Mouse (Mus musculus) bone marrow, adult 2 months (tissue): ENCODE measurements around the gene Naip2. TPM values are rescaled to one million over a fixed set of nuclear protein-coding genes. Genes with fewer than 3 reads are reported as not detected.
"Not testable (repeated sequence)": the region's sequence is repeated elsewhere in the genome, so short reads cannot be mapped to it uniquely, and the experiment has no call there.

ENCODE experiments used
- H3K27ac ChIP-seq: fragments of 200-500 bp; 2 replicates; pipeline ENCODE4 v1.5.1; 2012; ENCODE audit warnings: low read depth, mild to moderate bottlenecking, control low read depth, inconsistent platforms, low read length; ENCODE audit not compliant: control insufficient read depth, poor library complexity, insufficient read depth
- H3K4me1 ChIP-seq: fragments of 200-500 bp; 2 replicates; pipeline ENCODE4 v1.6.1; 2011; ENCODE audit warnings: low read length; ENCODE audit not compliant: control insufficient read depth, insufficient read depth
- H3K4me3 ChIP-seq: fragments of 200-500 bp; replicated peaks from 2 replicates; pipeline ENCODE3; 2011; ENCODE audit warnings: mild to moderate bottlenecking, low read depth, low read length, control low read depth; ENCODE audit not compliant: control insufficient read depth
- CTCF ChIP-seq: fragments of 200-500 bp; IDR thresholded peaks from 2 replicates; pipeline ENCODE4 v1.5.1; 2011; ENCODE audit warnings: low read length, control low read depth; ENCODE audit not compliant: control insufficient read depth, insufficient read depth
- POLR2A ChIP-seq: fragments of 200-500 bp; IDR thresholded peaks from 2 replicates; pipeline ENCODE4 v1.6.1; 2011; ENCODE audit warnings: low read depth, mild to moderate bottlenecking, control low read depth, low read length, borderline replicate concordance; ENCODE audit not compliant: control insufficient read depth
- WGBS: fragments of 180-500 bp; shearing (Covaris S2); methylation state at CpG from one replicate; pipeline ENCODE4 v1.1.7; 2018; 5-methylcytosine and 5-hydroxymethylcytosine counted together
- polyA plus RNA-seq: library from polyadenylated mRNA; stranded (reverse); fragments of >200 nt; gene quantifications from 2 replicates; pipeline ENCODE4 v1.2.4, GENCODE M21; 2011; ENCODE audit warnings: low replicate concordance; ENCODE audit not compliant: missing spikeins, insufficient read depth, insufficient read length

The Naip2 gene
- polyA plus RNA-seq, 1 experiment = 7.9 TPM

DNA sequence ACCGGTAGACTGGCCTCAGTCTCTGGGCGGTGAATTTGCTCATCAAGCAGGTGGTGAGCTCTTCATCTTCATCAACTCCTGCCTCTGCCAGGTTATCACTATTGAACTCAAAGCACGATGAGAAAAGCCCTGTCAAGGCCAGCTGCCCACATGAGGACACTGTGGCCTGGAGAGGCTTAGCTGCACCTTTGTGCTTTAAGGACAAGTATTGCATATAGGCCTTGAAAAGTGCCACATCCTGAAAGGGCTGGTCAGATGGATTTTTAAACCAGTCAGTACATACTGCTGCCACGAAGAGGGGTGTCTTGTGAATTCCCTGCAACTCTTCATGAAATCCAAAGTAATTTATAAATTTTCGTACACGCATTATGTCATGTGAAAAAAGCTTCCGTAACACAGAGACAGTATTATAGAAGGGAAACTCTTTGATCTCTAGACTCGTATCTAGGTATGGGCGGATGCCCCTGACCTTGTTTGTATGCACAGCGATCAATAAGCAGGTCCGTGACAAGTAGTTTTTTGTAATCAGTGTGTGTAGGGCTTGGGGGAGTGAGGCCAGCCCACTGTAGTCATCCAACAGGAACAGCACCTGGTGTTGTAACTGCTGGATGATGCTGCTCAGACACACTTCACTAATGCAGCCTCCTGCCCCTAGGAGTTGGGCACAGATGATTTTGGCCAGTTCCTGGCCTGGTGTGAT is 40.6 kb downstream of the Naip2 start:
- 84% methylated on average over 11 of the region's 11 CpGs for WGBS
- not testable (repeated sequence) for H3K27ac ChIP-seq, H3K4me3 ChIP-seq, H3K4me1 ChIP-seq

DNA sequence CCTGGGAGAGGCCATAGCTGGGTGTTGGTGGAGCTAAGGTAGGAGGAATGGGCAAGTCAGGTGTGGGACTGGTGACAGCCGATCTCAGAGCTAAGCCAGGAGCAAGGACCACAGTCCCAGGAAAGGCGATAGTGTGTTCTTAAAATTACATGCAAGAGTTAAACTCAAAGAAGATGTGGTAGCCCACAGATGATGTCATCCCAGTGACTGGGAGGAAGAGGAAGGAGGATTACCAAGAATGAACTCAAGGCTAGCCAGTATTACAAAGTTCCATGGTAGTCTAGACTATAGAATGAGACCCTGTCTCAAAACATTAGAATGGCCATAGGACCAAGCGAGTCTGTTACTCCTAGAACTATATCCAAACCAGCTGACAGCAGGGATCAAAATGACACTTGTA is 45.3 kb downstream of the Naip2 start:
- no peak overlapping the region for H3K4me3 ChIP-seq
- H3K27ac ChIP-seq = peak overlapping the region; percentile 19; the same call in 1 of the 2 replicates
- no peaks in the 10 kb centered on the region; the same call in 1 of the 2 replicates for H3K4me1 ChIP-seq
- WGBS = 76% methylated on average over 3 of the region's 3 CpGs
- TF ChIP-seq POLR2A = no peak
- TF ChIP-seq CTCF = no peak

DNA sequence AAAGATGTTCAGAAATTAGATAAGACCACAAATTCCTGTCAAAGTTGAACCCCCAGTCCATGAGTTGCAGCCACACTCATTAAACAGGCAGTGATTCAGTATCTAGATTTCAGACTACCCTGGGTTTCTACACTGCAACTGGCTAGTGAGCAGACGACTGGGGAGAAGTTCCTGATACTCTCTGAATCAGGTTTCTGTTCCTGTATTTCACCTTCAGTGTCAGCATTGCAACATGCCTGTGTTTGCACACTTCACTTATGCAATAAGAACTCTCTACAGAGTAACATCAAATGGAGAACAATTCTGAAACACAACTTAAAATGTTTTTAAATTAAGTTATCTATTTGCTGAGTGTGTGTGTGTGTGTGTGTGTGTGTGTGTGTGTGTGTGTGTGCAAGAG is 49.2 kb downstream of the Naip2 start:
- 15% methylated on average over 1 of the region's 1 CpGs for WGBS
- H3K4me1 ChIP-seq = peaks cover 3% of the 10 kb centered on the region; the same call in 1 of the 2 replicates
- H3K27ac ChIP-seq = no peak overlapping the region; the same call in 1 of the 2 replicates
- H3K4me3 ChIP-seq = no peak overlapping the region
- TF ChIP-seq CTCF (no peak), POLR2A (no peak)

DNA sequence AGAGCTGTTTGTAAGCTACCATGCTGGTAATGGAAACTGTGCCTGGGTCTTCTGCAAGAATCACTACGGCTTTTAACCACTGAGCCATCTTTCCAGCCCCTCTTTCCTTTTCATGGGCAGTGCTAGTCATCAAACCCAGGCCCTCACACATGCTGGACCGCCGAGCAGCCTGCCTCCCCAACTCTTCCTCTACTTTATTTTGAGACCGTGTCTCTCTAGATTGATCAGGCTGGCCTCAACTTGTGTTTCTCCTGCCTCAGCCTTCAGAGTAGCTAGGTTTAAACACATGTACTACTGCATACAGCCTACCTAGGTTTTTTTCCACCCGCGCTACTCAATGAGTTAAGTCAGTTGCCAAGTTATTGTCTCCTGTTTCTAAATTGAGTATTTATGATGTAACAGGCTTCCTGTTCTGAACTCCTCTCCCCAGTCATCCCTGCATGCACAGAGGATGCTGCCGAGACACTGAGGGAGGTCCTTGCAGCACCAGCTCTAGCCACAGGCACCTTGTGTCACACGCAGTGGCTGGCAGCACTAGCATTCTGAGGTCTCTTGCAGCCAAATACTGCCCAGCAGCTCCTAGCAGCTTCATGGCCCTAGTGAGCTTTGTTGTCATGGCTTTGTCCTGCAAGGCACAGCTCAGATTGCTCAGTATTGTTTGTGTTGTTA is 60.1 kb downstream of the Naip2 start:
- no peak overlapping the region for H3K4me3 ChIP-seq
- no peaks in the 10 kb centered on the region; the same call in 1 of the 2 replicates for H3K4me1 ChIP-seq
- 48% methylated on average over 8 of the region's 8 CpGs for WGBS
- peak overlapping the region; percentile 65; the same call in 1 of the 2 replicates for H3K27ac ChIP-seq
- no peak for TF ChIP-seq POLR2A
- TF ChIP-seq CTCF = no peak

DNA sequence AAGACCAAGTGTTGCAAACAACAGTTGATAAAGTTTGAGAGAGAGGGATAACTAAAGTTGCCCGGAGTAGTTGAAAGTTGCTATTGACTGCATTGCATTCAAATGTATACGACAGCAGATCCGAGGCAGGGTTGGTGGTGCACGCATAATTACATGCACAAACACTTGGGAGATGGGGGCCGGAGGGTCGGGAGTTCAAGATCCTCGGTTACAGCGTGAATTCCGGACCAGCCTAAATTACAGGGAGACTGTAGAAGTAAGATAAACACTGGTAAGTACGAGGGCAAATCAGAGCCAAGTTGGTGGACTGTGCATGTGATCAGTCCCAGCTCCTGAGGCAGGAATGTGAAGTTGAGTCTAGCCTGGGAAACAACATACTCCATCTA is 76.6 kb downstream of the Naip2 start:
- WGBS = 2% methylated on average over 10 of the region's 10 CpGs
- H3K4me3 ChIP-seq = peak overlapping the region; percentile 100
- peaks cover 1% of the 10 kb centered on the region; the same call in 1 of the 2 replicates for H3K4me1 ChIP-seq
- no peak overlapping the region; the same call in 1 of the 2 replicates for H3K27ac ChIP-seq
- no peak for TF ChIP-seq CTCF
- TF ChIP-seq POLR2A = no peak

DNA sequence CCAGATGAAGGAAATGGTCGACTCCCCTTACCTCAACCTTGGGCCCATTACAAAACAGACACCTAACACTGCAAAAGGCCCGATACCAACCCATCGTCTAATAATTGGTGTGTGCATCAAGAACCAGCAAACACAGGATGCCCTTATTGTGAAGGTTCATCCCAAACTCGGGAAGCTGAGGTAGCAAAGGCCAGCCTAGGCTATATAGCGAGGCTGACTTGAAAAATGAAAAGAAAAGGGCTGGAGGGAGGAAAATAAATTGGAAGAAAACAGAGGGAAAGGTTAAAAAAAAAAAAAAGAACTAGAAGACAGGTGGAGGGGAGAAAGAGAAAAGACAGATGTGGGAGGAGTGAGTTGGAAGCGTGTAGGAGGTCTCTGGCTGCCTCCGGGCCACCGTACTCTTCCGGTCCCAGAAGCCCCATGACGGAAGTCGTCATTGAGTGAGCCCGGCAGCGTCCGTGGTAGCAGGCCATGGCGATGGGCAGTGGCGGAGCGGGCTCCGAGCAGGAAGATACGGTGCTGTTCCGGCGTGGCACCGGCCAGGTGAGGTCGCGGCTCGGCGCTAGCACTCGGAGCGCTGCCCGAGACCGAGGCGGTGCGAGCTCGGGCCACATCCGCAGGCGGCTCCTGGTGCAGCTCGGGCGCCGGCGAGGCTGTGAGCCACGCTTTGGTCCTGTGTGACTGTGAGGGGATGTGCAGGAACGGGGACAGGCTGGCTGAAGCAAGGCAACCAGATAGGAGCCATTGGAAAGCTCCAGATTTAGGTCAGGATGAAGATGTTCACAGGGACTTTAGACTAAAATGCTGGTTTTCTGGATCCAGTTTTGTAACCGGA is 77.3 kb downstream of the Naip2 start, which contains the start of gene Smn1:
TSS of gene Smn1 (plus strand) at position 430 of the 835 bp plus-strand sequence.
- H3K4me3 ChIP-seq = peak within 1 kb of the TSS; percentile 100
- WGBS = 4% methylated on average over 42 of the region's 42 CpGs
- TF ChIP-seq POLR2A = peak; percentile 76; the same call in 1 of the 2 replicates
- TF ChIP-seq CTCF = no peak
- H3K27ac ChIP-seq = peak within 1 kb of the TSS; percentile 61
- H3K4me1 ChIP-seq = peaks cover 1% of the 10 kb centered on the region; the same call in 1 of the 2 replicates

DNA sequence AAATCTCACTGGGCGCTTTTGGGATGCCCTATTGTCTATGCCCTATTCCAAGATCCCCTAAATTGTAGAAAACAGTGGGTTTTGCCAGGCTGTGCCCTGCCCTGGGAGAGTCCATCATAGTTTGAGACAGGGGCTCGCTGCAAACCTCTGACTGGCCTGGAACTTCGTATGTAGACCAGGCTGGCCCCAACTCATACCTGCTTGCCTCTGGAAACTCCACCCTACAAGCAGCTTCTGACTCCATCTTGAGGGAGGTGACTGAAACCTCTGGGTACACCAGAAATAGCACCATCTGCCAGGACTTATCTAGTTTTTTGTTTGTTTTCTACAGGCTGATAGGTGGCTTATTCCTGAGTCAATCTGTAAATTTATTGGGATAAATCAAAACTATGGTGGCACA is 77.9 kb downstream of the Naip2 start:
- WGBS = 91% methylated on average over 3 of the region's 3 CpGs
- Histone ChIP-seq H3K4me1 (peaks cover 1% of the 10 kb centered on the region; the same call in 1 of the 2 replicates), H3K27ac (no peak overlapping the region), H3K4me3 (no peak overlapping the region)
- no peak for TF ChIP-seq POLR2A
- TF ChIP-seq CTCF = no peak
